Mouse (Mus musculus): ENCODE results near the gene Slc25a47.

Gene Slc25a47

DNA sequence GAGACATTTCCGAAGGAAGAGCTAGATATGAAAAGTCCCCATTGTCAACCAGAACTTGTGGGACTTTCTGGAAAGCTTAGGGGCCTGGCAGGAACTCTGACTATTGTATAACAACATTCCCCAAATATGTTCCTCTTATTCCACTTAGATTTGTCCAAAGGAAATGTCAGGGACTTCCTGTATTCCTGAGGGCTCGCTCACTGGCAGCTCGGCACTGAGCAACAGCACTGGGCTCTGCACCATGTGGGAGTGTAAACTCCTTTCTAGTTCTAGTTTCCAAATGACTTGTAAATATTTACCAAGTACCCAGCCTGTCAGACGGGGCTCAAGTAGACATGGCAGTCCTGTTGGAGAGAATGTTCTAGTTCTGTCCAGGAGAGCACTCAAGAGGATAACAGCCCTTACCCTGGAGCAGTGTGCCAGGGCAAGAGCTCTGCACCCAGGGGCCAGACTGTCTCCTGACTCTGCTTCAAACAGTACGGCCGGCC lies 29.2 kb downstream of the Slc25a47 start:
- DNase-seq (ENCODE audit: low spot score), result no peak

DNA sequence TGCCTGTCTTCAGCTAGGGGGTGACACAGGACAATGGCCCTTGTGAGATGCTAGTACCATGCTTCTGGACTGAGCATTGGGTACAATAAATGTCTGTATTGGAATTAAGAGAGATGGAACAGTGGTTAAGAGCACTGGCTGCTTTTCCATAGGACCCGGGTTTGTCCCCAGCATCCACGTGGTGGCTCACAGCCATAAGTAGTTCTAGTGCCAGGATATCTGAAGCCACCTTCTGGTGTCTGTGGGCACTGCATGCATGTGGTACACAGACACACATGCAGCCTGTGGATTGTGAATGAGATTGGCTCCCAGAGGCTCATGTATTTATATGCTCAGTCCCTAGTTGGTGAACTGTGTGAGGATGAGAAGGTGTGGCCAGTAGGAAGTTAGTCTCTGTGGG lies 33.7 kb downstream of the Slc25a47 start:
- peak; percentile 23 for DNase-seq (ENCODE audit: low spot score)

DNA sequence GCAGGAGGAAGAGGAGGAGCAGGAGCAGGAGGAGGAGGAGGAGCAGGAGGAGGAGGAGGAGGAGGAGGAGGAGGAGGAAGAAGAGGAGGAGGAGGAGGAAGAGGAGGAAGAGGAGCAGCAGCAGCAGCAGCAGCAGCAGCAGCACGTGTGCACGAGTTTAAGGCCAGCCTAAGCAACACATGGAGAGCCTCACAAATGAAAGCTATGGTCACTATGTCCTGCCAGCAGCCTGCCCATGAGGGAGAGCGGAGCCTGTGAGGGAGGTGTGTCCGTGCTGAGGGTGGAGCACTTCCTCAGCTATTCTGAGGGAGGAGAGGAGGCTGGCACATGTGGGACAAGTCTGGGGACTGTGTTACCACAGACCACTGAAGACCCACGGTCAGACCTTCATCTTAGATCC lies 37.3 kb downstream of the Slc25a47 start:
- no peak for DNase-seq (ENCODE audit: low spot score)

GRCm38 (mm10) chr12:108879138-108879537 lies 43.3 kb downstream of the Slc25a47 start:
- DNase-seq (ENCODE audit: low spot score), result no peak

- no peak for DNase-seq (ENCODE audit: low spot score)
Measured at GRCm38 (mm10) chr12:108880606-108881005, 44.8 kb downstream of the Slc25a47 start.

GRCm38 (mm10) chr12:108881192-108881591 lies 45.3 kb downstream of the Slc25a47 start:
- no peak for DNase-seq (ENCODE audit: low spot score)

DNA sequence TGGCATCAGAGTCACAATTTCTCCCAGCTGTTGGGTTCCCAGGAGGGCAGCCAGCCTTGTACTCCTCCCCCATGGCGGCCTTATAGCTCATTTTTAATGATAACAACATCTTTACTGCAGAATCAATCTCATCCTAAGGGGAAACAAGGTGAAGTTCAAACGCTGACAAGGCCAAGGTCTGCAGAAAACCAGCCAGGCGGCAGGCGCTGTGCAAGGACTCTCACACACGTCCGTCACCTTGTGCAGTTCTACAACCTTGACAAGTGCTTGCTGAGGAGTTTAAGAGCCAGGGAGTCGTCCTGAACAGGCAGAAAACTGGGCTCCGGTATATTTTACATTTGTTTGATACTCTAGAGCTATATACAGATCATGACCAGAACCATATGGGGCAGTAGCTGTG lies 46.9 kb downstream of the Slc25a47 start:
- DNase-seq (ENCODE audit: low spot score), result no peak

- no peak for DNase-seq (ENCODE audit: low spot score)
Measured at GRCm38 (mm10) chr12:108885906-108886305, 50.1 kb downstream of the Slc25a47 start.

DNA sequence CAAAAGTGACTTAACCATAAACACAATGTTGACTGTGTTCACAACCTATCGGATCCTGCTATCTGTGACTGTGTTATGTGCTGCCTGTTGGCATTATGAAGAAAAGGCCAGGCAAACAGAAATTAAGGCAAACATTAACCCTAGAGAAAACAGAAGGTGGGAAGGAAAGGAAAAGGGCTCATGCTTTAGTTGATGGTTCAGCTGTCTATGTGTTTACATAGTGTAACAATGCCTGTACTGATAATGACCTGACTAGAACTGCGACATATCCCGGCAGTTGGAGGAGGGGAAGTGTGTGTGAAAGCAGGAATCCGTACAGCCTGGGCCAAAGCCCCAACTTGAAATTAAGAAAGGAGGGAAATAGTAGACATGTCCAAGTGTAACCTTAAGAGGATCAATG lies 51.2 kb downstream of the Slc25a47 start:
- no peak for DNase-seq (ENCODE audit: low spot score)

DNA sequence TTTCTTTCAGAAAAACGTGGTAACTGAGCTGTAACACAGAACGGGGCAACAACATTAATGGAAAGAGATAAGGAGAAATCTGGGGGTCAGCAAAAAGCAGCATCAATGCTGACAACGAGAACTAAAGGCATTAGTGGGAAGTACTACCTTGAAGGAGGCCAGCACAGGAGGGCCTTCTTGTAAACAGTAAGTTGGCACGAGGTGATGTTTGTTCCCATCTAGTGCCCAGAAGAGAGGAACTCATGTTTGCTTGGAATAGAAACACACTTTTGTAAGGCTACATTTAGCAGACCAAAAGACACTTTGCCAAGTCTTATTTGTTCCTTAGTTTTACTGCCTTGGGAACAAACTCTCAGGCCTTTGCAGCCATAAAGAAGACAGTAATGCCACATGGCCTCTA lies 52.8 kb downstream of the Slc25a47 start:
- no peak for DNase-seq (ENCODE audit: low spot score)

GRCm38 (mm10) chr12:108892989-108893714 lies 57.3 kb downstream of the Slc25a47 start, which contains the start of gene Wdr25:
Wdr25 (plus strand) TSS chr12:108893631.
- no peak for DNase-seq (ENCODE audit: low spot score)

DNA sequence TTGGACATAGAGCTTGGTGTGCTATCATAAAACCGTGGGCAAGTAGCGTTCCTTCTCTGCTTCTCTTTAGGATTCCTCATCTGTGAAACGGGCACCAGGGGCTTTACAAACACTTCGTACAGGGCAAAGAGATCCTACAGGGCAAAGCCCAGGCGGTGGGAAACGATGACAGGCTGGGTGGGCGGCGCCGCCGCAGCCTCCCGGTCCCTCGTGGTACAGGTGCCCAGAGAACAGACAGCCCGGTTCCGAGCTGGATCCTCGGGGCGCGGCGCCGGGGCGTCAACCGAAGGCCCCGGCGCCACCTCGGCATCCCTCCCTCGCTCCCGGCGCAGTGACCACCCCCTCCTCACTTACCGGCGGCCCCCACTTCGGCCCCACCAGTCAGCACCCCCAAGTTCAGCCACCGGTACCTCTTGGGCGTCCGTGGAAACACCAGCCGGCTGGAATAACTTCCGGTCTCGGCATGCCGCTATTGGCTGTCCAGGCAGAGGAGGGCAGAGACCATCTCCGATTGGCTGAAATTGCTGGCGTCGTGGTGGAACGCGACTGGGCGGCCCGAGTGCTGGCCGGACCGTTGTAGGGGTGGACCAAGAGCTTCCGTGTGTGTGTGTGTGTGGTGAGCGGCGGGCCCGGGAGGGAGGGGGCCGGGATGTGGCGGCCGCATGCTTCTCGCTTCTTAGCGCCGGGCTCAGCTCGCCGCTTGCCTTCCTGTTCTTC lies 58.0 kb downstream of the Slc25a47 start, which contains the start of gene Wars:
Gene Wars, minus strand, starts transcription at position 460 of the 717 bp plus-strand sequence.
- peak; percentile 96 for DNase-seq (ENCODE audit: low spot score)

- no peak for DNase-seq (ENCODE audit: low spot score)
Measured at GRCm38 (mm10) chr12:108894432-108894816, 58.6 kb downstream of the Slc25a47 start.

DNA sequence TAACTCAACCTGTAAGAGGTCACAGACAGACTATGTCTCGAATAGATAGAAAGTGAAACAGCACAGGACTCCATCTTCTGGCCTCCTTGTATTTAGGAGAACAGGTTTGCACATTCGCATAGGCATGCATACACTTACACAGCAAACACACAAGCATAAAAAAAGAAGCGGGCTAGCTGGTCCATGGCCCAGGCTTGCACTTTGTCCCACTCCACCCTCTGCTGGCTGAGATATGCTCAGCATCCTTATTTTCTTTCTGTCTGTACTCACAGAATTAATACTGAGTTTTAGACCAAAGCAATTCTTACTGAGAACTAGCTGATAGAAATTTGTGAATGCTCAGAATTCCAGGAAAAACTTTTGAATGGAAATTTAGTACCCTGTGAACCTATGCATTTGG lies 60.2 kb downstream of the Slc25a47 start:
- peak; percentile 36 for DNase-seq (ENCODE audit: low spot score)

GRCm38 (mm10) chr12:108901346-108901745 lies 65.5 kb downstream of the Slc25a47 start:
- no peak for DNase-seq (ENCODE audit: low spot score)

DNA sequence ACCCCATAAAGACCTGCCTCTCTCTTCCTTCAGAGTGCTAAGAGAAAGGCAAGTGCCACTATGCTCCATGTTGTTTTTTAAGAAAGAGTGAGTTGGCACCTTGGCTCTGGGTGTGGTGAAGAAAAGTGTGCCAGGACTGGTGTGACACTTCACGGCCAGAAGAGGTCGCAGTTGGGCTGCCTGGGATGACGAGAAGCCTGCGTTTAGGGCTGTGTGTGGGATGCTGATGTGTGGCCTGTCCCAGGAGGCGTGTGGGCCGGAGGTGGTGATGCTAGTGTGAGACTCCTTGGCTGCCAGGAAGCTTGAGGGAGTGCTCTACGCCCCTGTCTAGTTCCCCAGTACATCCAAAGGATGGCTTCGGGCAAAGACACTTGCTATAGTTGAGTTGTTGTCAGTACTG lies 67.1 kb downstream of the Slc25a47 start:
- peak; percentile 74 for DNase-seq (ENCODE audit: low spot score)

GRCm38 (mm10) chr12:108903600-108904275 lies 67.9 kb downstream of the Slc25a47 start:
- peak; percentile 86 for DNase-seq (ENCODE audit: low spot score)

- no peak for DNase-seq (ENCODE audit: low spot score)
Measured at GRCm38 (mm10) chr12:108904276-108904653, 68.4 kb downstream of the Slc25a47 start.

DNA sequence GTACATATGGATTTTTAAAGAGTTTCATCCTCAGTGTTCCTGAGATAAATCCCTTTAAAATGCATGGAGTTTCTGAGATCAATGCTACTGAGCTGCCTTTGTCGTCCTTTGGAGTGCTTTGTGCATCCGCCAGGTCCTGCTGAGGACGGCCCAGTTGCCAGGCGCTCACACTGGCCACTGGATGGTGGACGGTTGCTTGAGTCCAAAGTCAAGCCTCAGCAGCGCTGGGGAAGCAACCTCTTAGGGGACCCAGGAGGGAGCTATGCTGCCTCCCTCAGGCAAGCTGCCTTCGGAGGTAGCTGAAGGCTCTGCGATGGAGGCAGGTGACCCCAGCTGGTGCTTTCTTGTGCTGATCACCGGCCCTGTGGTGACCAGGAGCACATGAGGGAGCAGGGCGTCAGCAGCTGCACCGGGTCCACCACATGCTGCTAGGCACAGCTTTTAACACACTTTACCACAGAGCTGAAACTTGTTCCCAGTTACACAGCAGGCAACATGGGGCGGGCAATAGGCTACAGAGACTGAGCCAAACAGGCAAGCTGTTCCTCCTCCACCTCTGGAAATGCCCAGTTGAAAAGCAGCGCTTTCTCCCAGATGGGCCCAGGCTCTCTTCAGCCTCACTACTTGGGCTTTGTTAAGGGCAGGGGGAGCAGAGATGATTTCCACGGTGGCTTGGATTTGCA lies 69.9 kb downstream of the Slc25a47 start:
- no peak for DNase-seq (ENCODE audit: low spot score)

DNA sequence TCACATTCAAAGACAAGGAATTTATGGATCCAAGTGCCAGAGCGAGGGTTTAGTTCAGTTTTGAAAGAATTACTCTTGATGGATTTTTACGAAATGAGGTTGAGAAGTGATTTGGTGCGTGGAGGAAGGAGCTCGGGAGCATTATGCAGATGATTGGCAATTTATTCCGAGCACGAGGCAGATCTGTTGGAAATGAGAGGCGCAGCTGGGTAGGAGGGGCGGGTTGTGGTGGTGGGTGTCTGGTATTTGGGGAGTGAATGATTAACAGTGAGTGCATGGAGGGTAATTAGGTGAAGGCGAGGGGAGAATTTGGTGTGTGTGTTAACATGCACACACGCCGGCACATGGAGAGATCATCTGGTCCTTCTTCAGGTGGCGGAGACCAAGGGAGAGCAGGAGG lies 70.6 kb downstream of the Slc25a47 start:
- no peak for DNase-seq (ENCODE audit: low spot score)

Data from retina, embryonic 14.5 days (tissue).